Mouse (Mus musculus): ENCODE data around the gene Oxld1. TPM values are rescaled to one million over a fixed set of nuclear protein-coding genes. Genes with fewer than 3 reads are reported as not detected.
A peak's percentile ranks its signal among the peaks of the same experiment; 100 is the strongest.

Oxld1 gene
- polyA plus RNA-seq, 3 experiments from 2014 or later: 4.8 to 6.8 (median 5.1) TPM

GRCm38 (mm10) chr11:120483448-120483934 lies 25.6 kb upstream of the Oxld1 start:
- ATAC-seq: no peak

DNA sequence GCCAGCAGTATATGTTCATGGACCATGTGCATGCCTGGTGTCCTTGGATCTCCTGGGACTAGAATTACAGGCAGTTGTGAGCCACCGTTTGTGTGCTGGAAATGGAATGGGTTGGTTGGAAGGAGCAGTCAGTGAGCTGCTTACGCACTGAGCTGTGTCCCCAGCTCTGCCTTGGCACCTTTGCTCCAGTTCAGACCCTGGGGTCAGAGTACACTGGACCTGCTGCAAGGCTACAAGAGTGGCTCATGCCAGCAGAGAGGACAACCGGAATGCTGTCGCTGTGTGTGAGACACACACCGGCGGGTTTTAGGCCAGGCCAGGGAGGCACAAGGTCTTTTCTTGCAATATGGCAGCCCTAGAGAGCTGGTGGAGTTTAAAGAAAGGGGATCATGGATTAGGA lies 14.2 kb upstream of the Oxld1 start:
- ATAC-seq: no peak

GRCm38 (mm10) chr11:120467736-120468092 lies 9.8 kb upstream of the Oxld1 start:
- ATAC-seq: no peak

GRCm38 (mm10) chr11:120467051-120467735 lies 9.3 kb upstream of the Oxld1 start, which contains the start of gene Arl16:
Arl16 (minus strand) TSS chr11:120467607.
- ATAC-seq: peak; percentile 100

- no peak for ATAC-seq
Measured at GRCm38 (mm10) chr11:120465521-120465920, 7.7 kb upstream of the Oxld1 start.

GRCm38 (mm10) chr11:120464365-120464764 lies 6.5 kb upstream of the Oxld1 start:
- no peak for ATAC-seq

DNA sequence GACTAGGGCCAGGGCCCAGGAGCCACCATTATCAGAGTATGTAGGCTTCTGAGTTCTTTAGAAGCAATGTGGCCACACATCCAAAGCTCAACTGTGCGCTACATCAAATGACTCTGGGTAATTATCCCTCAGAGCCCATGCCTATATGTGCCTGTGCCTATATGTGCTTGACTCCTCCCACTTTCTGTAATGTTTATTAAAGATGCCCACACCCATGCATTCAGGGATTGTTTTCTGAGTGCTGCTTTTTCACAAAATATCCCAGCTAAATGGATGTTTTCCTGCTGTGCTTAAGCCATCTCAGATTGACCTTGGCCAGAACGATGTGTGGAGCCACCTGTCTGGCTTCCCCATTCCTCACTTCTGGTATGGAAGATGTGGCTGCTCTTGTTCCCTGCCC lies 5.7 kb upstream of the Oxld1 start:
- ATAC-seq: no peak

DNA sequence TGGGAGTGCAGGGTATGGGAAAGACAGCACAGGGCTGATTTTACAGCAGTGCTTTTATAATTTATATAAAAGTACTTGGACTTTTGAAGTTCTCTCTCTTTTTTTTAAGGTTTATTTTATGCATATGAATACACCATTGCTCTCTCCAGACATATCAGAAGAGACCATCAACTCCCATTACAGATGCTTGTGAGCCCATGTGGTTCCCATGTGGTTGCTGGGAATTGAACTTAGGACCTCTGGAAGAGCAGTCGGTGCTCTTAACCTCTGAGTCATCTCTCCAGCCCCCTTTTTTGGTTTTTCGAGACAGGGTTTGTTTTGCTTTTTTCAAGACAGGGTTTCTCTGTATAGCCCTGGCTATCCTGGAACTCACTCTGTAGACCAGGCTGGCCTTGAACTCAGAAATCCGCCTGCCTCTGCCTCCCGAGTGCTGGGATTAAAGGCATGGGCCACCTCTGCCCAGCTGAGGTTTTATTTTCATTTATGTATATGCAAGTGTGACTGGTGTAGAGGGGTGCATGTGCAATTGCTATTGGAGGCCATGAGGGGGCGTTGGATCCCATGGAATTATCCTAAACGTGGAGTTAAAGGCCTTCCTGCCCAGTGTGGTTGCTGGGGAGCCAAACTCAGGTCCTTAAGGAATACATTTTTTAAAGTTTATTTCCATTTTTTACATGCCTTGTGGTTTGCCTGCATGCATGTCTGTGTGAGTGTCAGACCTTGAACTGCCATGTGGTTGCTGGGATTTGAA lies 1.2 kb upstream of the Oxld1 start:
- no peak for ATAC-seq

DNA sequence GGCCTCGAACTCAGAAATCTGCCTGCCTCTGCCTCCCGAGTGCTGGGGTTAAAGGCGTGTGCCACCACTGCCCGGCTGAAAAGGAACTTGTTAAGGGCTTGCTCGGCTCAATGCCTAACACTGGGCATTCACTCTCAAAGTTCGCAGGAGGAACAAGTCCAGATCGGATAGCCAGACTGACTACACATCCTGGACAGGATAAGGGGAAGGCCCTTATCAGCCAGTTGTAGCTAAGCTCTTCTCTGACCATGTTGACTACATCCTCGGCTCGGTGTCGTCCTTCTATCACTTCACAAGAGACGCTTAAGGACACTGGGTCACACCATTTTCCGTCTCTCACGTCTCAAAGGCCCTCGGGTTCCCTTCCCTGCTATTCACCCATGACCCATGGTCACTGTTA lies 498 bp downstream of the Oxld1 start:
- ATAC-seq: no peak

GRCm38 (mm10) chr11:120455413-120455812 lies 2.5 kb downstream of the Oxld1 start:
- ATAC-seq: no peak

DNA sequence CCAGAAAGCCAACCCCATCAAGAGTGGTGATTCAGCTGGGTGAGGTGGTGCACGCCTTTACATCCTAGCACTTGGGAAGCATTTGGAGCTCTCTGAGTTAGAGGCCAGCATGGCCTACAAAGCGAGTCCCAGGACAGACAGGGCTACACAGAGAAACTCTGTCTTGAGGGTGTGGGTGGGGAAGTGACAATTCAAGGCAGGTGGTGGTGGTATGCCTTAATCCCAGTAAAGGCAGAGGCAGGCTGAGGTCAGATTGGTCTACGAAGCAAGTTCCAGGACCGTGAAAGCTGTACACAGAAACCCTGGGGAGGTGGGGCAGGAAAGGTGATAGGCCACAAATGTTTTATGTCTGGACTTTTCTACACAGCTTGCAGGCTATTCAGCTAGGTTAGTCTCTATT lies 2.9 kb downstream of the Oxld1 start:
- no peak for ATAC-seq

DNA sequence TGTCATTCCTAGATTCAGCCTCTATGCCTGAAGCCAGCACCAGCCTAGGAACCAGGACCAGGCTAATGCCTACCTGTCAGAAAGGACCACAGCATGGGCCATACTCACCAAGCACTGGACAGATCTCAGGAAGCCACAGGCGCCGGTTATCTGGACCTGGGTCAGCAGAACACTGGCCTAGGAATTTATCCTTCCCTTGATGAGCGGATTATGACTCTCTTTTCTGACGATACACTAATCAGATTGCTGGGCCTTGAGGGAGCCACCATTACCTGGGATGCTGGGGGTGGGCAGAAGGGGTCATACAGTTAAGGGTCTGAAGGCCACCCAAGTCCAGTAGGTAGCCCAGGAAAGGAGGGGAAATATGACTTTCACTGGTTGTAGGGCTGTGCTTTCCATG lies 4.6 kb downstream of the Oxld1 start, which contains the start of gene Pde6g:
TSS of gene Pde6g (minus strand) at position 195 of the 400 bp plus-strand sequence.
- no peak for ATAC-seq

- no peak for ATAC-seq
Measured at GRCm38 (mm10) chr11:120452246-120452645, 5.6 kb downstream of the Oxld1 start.

- no peak for ATAC-seq
Measured at GRCm38 (mm10) chr11:120447179-120447578, 10.7 kb downstream of the Oxld1 start.

GRCm38 (mm10) chr11:120445475-120445874 lies 12.4 kb downstream of the Oxld1 start:
- ATAC-seq: no peak

GRCm38 (mm10) chr11:120444106-120444505 lies 13.8 kb downstream of the Oxld1 start:
- no peak for ATAC-seq

DNA sequence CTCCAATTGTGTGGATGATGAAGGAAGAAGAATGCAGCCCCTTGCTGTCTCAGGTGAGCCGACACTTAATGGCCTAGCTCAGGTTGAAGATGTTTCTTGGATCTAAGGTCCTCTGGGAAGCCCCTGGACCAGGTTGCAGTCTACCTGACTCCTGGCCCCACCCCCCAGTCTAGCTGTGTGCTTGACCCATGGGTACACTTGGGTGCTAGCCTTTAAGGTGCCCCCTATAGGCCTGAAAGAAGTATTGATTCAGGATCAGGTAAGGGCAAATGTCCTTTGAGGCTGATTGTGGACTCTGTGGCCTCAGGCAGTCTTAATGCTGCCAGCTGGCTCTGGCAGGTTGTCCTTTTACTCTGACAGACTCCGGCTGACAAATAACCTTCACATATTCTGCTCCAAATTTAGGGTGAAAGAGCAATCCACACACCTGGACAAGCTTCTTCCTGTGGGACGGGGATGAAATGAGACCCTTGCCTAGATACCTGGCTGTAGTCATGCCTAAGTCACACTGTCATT lies 15.0 kb downstream of the Oxld1 start:
- no peak for ATAC-seq

DNA sequence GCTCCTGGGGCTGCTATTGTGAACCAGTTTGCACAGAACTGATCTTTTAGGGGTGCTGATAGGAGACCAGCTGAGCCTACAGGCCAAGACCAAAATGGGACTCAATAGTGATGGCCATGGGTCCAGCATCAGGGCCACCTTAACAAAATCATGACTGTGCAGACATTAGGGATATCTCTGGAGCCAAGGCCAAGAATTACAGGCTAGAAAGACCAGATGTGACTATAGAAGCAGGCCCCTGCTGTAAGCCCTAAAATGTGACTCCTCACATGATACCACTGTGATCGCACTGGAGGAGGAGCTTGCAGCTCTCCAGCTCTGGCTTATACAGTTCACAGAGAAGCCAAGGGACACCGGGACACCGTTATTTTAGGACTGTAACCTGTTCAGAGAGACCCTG lies 15.5 kb downstream of the Oxld1 start, which contains the start of gene Tspan10:
TSS of gene Tspan10 (plus strand) at position 301 of the 400 bp plus-strand sequence.
- ATAC-seq: no peak

DNA sequence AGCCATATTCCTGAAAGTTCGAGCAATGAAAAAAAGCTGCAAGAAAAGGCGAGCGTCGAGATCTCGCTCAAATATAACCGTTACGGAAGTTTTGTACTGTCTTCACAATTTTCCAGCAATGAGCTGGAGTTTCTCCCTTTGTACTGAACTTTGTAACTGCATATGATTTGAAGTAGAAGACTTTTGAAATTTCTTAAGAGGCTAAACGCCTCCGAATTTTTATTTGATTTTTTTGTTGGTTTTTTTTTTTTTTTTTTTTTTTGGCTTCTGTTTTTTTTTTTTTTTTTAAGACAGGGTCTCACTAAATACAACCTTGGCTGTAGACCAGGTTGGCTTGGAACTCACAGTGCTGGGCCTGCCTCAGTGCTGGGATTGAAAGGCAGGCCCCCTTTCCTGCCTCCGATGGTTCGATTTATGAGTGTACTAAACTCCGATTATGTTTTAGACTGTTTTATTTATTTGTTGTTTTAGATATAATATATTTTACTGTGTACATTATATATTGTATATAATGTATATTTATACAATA lies 19.9 kb downstream of the Oxld1 start:
- ATAC-seq: no peak

- peak; percentile 41 for ATAC-seq
Measured at GRCm38 (mm10) chr11:120437152-120437856, 20.6 kb downstream of the Oxld1 start, which contains the start of gene Nploc4. Nploc4 (minus strand) TSS chr11:120437708.

GRCm38 (mm10) chr11:120426727-120427126 lies 31.1 kb downstream of the Oxld1 start:
- ATAC-seq: no peak

GRCm38 (mm10) chr11:120423569-120424295 lies 34.1 kb downstream of the Oxld1 start:
- ATAC-seq: no peak
